Mouse (Mus musculus) left cerebral cortex, adult 2 months (tissue): ENCODE measurements at regions not wholly inside any gene's neighbourhood (a gene's known extent, or its start where the extent isn't known, plus 50 kb on each side); places are given as distances from the start of the nearest gene placed in this dataset.

Source experiments
- DNase-seq, 2 experiments: peaks; one replicate each; pipeline ENCODE4 v3.0.0; 2021 to 2022; ENCODE audit warnings: low spot score in 2 of 2, mixed read lengths in 1 of 2; ENCODE audit errors: extremely low spot score in 1 of 2
- H3K27ac ChIP-seq: fragments of 200-600 bp; 2 replicates; pipeline ENCODE4 v1.8.1; 2022
- H3K4me3 ChIP-seq: fragments of 200-600 bp; 2 replicates; pipeline ENCODE4 v1.8.1; 2022
- CTCF ChIP-seq: fragments of 200-600 bp; IDR thresholded peaks from 2 replicates; pipeline ENCODE4 v1.8.1; 2022; ENCODE audit warnings: antibody characterized with exemption, mild to moderate bottlenecking, moderate library complexity
- intact Hi-C: fragments of 180-260 bp; cut with DNase I; formaldehyde crosslinking; loops from one replicate; pipeline ENCODE4 v1.15.1; 2025

GRCm38 (mm10) chr13:54882781-54883180 lies 66.4 kb upstream of the Unc5a start:
- intact Hi-C loops = no loop called here
- Histone ChIP-seq H3K4me3 (no peak overlapping the region), H3K27ac (no peak overlapping the region)
- no peak for TF ChIP-seq CTCF
- no peak for DNase-seq

DNA sequence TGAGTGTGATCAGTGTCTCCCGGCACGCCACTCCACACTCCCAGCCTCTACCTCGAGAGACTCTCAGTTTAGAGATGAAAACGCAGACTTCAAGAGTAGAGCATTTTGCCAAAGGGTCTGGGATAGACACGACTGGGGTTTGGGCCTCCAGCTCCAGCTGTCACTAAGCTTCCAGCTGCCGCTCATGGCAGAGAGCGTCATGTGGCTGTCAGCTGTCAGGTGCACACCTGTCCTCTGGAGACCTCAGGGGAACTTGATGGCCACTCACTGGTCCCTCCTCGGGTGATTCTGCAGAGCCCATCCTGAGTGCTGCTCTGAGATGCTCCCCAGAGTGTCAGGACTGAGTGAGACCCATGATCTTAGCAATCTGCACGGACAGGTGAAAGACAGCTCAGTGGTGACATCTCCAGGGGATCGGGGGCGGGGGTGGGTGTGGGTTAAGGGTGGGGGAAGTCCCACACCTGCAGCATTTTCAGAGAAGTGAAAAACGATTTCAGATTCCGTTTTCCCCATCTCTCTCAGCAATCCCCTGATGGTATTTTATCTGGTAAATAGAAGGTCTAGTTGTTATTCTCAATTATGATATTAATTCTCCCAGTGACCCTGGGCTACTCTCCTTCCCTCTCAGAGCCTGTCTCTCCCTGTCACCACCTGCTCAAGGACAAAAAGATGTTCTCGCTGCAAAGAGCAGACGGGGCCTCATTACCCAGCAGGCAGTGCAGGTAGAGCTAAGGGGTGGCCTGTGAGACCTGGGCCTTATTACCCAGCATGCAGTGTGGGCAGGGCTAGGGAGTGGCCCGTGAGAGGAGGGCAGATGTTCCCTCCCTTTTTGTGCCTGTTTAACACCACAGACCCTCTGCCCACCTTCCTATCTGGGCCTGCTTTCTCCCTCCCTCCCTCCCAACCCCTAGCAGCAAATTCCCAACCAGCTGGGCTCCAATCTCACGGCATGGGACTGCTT lies 65.2 kb upstream of the Unc5a start:
- DNase-seq = no peak
- H3K27ac ChIP-seq = no peak overlapping the region
- TF ChIP-seq CTCF = no peak
- intact Hi-C loops = no loop called here
- H3K4me3 ChIP-seq = no peak overlapping the region

- Histone ChIP-seq H3K27ac (no peak overlapping the region), H3K4me3 (no peak overlapping the region)
- no peak for TF ChIP-seq CTCF
- DNase-seq = peak in 1 of 2 experiments; percentile 46
- intact Hi-C loops = no loop called here
These were observed 64.3 kb upstream of the Unc5a start for GRCm38 (mm10) chr13:54884709-54885460.

- H3K27ac ChIP-seq = peak overlapping the region; percentile 80
- TF ChIP-seq CTCF = no peak
- H3K4me3 ChIP-seq = peak overlapping the region; percentile 23
- intact Hi-C loops = loop anchor here (2.0 kb wide), 2 partner anchors 61 to 77 kb away; partner anchors contain the start of gene Unc5a
- DNase-seq = peak in 1 of 2 experiments; percentile 62
These were observed 61.8 kb upstream of the Unc5a start for GRCm38 (mm10) chr13:54887366-54887921.

- Histone ChIP-seq H3K27ac (peak overlapping the region; percentile 80), H3K4me3 (peak overlapping the region; percentile 23)
- intact Hi-C loops = no loop called here
These were observed 61.2 kb upstream of the Unc5a start for GRCm38 (mm10) chr13:54888021-54888420.

DNA sequence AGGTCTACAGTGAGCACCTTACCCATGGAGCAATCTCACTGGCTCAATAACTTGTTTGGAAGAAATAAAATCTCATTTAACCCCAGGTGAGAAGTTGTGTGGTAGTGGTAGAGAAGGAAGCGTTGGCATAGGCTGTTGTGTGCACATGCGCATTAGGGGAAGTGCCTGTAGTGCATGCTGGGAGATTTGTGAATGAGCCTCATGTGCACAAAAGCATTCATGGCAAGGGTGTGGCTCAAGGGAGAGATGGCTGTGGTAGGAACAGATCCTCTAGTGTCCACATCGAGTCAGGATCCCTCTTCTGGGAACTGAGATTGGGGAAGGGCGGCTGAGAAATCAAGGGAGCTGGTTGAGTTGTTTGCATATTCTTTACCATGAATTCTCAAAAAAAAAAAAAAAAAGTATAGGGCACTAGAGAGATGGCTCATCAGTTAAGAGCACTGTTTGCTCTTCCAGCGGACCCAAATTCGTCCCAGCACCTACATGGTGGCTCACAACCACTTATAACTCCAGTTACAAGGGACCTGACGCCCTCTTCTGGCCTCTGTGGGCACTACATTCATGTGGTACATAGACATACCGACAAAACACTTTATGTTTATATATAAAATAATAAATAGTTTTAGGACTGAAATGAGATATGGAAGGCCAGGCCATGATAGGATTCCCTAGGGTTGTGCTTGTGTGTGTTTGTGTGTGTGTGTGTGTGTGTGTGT lies 59.4 kb upstream of the Unc5a start:
- intact Hi-C loops = no loop called here
- H3K27ac ChIP-seq = no peak overlapping the region
- no peak overlapping the region for H3K4me3 ChIP-seq
- TF ChIP-seq CTCF = peak; percentile 5
- DNase-seq = no peak

More at GRCm38 (mm10) chr13:54888021-54888420, 61.2 kb upstream of the Unc5a start:
- no peak for TF ChIP-seq CTCF
- no peak for DNase-seq

GRCm38 (mm10) chr13:54892572-54892971 lies 56.6 kb upstream of the Unc5a start:
- H3K27ac ChIP-seq = no peak overlapping the region
- H3K4me3 ChIP-seq = no peak overlapping the region
- no peak for DNase-seq
- intact Hi-C loops = no loop called here
- TF ChIP-seq CTCF = no peak

DNA sequence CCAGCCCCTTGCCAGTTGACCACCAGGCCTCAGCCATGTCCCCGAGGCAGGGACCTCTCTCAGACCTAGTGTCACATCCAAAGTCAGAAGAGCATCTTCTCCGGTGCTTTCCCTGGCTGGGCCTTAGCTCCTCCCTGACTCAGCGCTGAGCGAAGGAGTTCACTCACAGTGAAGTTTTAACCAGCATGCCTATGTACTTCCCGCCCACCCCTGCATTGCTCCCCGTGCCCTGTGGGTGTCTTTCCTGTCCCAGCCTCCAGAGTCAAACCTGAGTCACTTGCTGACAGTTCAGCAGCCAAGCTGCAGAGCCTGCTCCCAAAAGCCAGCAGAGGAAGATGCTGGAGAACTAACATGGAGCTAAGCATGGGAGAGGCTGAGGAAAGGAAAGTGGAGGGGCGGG lies 55.6 kb upstream of the Unc5a start:
- no peak overlapping the region for H3K4me3 ChIP-seq
- TF ChIP-seq CTCF = no peak; the same call in 1 of the 2 replicates
- H3K27ac ChIP-seq = no peak overlapping the region
- intact Hi-C loops = no loop called here
- no peak for DNase-seq

DNA sequence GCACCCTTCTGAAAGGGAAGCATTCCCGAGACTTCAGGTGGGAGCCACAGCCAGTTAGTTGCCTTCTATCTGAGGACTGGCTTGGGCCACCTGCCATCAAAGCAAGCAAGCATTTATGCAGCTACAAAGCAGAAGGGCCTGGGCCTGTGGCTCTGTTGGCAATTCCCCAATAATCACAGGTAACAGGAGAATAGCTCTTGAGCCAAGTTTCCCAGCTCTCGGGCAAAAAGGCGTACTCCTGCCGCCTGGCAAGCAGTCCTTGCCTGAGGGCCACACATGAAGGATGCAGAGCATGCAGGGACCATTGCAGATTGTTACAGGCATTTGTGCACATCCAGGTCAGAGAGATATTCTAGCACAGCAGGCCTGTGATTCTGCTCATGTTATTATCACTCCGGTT lies 53.2 kb upstream of the Unc5a start:
- intact Hi-C loops = no loop called here
- H3K4me3 ChIP-seq = no peak overlapping the region
- TF ChIP-seq CTCF = no peak
- H3K27ac ChIP-seq = no peak overlapping the region
- DNase-seq = no peak
